Mouse (Mus musculus) heart, embryonic 11.5 days (tissue): ENCODE measurements at regions not wholly inside any gene's neighbourhood (a gene's known extent, or its start where the extent isn't known, plus 50 kb on each side); places are given as distances from the start of the nearest gene placed in this dataset.

Experiments
- ATAC-seq: fragments of 200-750 bp; cut with Nextera tagmentation; replicated peaks from 2 replicates; pipeline ENCODE4 v1.8.0; 2017; ENCODE audit warnings: moderate library complexity; ENCODE audit not compliant: insufficient number of reproducible peaks, low FRiP score, low TSS enrichment
- H3K27ac ChIP-seq: fragments of 300-500 bp; sonication (generic); 2 replicates; pipeline ENCODE4 v1.5.1; 2014; ENCODE audit warnings: mild to moderate bottlenecking, low read depth, low read length
- H3K27me3 ChIP-seq: fragments of 300-500 bp; sonication (generic); 2 replicates; pipeline ENCODE4 v1.6.1; 2014; ENCODE audit warnings: mild to moderate bottlenecking, low read length, mixed read lengths; ENCODE audit not compliant: control insufficient read depth, insufficient read depth
- H3K36me3 ChIP-seq: fragments of 300-500 bp; sonication (generic); 2 replicates; pipeline ENCODE4 v1.6.1; 2014; ENCODE audit warnings: mild to moderate bottlenecking, low read length, moderate library complexity, mixed read lengths; ENCODE audit not compliant: control insufficient read depth, insufficient read depth
- H3K4me1 ChIP-seq: fragments of 300-500 bp; sonication (generic); 2 replicates; pipeline ENCODE4 v1.6.1; 2014; ENCODE audit warnings: low read length; ENCODE audit not compliant: control insufficient read depth, insufficient read depth
- H3K4me2 ChIP-seq: fragments of 300-500 bp; sonication (generic); 2 replicates; pipeline ENCODE4 v1.6.1; 2014; ENCODE audit warnings: mild to moderate bottlenecking, moderate library complexity
- H3K4me3 ChIP-seq: fragments of 300-500 bp; sonication (generic); 2 replicates; pipeline ENCODE4 v1.5.1; 2014; ENCODE audit warnings: low read depth, low read length
- H3K9ac ChIP-seq: fragments of 300-500 bp; sonication (generic); 2 replicates; pipeline ENCODE4 v1.6.1; 2014; ENCODE audit warnings: mild to moderate bottlenecking, low read depth, low read length, moderate library complexity
- H3K9me3 ChIP-seq: fragments of 300-500 bp; sonication (generic); replicated peaks from 2 replicates; pipeline ENCODE4 v1.6.1; 2016; ENCODE audit warnings: low read length; ENCODE audit not compliant: control insufficient read depth
- WGBS: fragments of 180-500 bp; shearing (Covaris S2); extraction: QIAGEN DNeasy Blood & Tissue Kit; methylation state at CpG from one replicate; pipeline ENCODE4 v1.1.7; 2014; ENCODE audit not compliant: insufficient replicate concordance; 5-methylcytosine and 5-hydroxymethylcytosine counted together

GRCm38 (mm10) chr5:111661971-111662370 is 71.8 kb upstream of the Gm26897 start:
- no peaks in the 10 kb centered on the region for H3K4me1 ChIP-seq
- no peak overlapping the region for H3K9ac ChIP-seq
- H3K27me3 ChIP-seq: peaks cover 14% of the 10 kb centered on the region
- 86% methylated on average over 12 of the region's 12 CpGs for WGBS
- no peaks in the 10 kb centered on the region for H3K9me3 ChIP-seq
- ATAC-seq: no peak
- H3K4me3 ChIP-seq: no peak overlapping the region
- no peak overlapping the region for H3K27ac ChIP-seq
- no peak overlapping the region for H3K4me2 ChIP-seq
- H3K36me3 ChIP-seq: no peaks in the 10 kb centered on the region

DNA sequence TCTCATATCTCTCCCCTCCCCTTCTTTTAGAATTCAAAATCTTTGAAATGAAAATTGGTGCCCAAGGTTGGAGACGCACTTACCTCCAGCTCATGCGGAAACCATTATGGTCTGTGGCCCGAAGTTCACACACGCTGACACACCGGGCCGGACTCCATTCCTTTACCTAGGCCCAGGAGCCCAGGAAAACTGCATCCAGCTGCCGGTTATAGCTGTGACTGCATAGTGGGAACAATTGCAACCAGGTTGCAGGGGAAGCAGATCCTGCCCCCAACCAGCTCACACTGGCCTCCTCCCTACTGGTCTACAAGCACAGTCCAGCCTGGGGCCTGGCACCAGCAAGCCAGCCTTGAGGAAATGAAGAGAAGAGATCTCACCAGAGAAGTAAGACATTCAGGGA is 69.9 kb upstream of the Gm26897 start:
- no peaks in the 10 kb centered on the region for H3K9me3 ChIP-seq
- no peaks in the 10 kb centered on the region for H3K36me3 ChIP-seq
- H3K9ac ChIP-seq: no peak overlapping the region
- ATAC-seq: no peak
- H3K27ac ChIP-seq: no peak overlapping the region
- H3K27me3 ChIP-seq: peaks cover 14% of the 10 kb centered on the region
- no peak overlapping the region for H3K4me2 ChIP-seq
- WGBS: 83% methylated on average over 7 of the region's 7 CpGs
- no peaks in the 10 kb centered on the region for H3K4me1 ChIP-seq
- H3K4me3 ChIP-seq: no peak overlapping the region

GRCm38 (mm10) chr5:111665406-111665805 is 68.3 kb upstream of the Gm26897 start:
- Histone ChIP-seq H3K4me1 (no peaks in the 10 kb centered on the region), H3K4me2 (no peak overlapping the region), H3K36me3 (no peaks in the 10 kb centered on the region), H3K4me3 (no peak overlapping the region), H3K27me3 (peaks cover 14% of the 10 kb centered on the region), H3K27ac (no peak overlapping the region), H3K9ac (no peak overlapping the region), H3K9me3 (no peaks in the 10 kb centered on the region)
- WGBS: 70% methylated on average over 19 of the region's 19 CpGs
- no peak for ATAC-seq

- H3K4me1 ChIP-seq: no peaks in the 10 kb centered on the region
- H3K27ac ChIP-seq: no peak overlapping the region
- no peak overlapping the region for H3K4me3 ChIP-seq
- no peak overlapping the region for H3K9ac ChIP-seq
- H3K4me2 ChIP-seq: no peak overlapping the region
- H3K36me3 ChIP-seq: no peaks in the 10 kb centered on the region
- ATAC-seq: no peak
- WGBS: 58% methylated on average over 8 of the region's 8 CpGs
- H3K9me3 ChIP-seq: no peaks in the 10 kb centered on the region
- peaks cover 14% of the 10 kb centered on the region for H3K27me3 ChIP-seq
Observed at GRCm38 (mm10) chr5:111666007-111666406, 67.7 kb upstream of the Gm26897 start.

GRCm38 (mm10) chr5:111667901-111668300 is 65.8 kb upstream of the Gm26897 start:
- no peak for ATAC-seq
- 0 out of 2 replicates have a peak, but pooled peaks cover 4% of the 10 kb centered on the region for H3K4me1 ChIP-seq
- 65% methylated on average over 3 of the region's 3 CpGs for WGBS
- H3K4me2 ChIP-seq: no peak overlapping the region
- H3K9ac ChIP-seq: no peak overlapping the region
- no peaks in the 10 kb centered on the region for H3K36me3 ChIP-seq
- peaks cover 12% of the 10 kb centered on the region for H3K27me3 ChIP-seq
- no peak overlapping the region for H3K4me3 ChIP-seq
- H3K9me3 ChIP-seq: no peaks in the 10 kb centered on the region
- H3K27ac ChIP-seq: no peak overlapping the region

DNA sequence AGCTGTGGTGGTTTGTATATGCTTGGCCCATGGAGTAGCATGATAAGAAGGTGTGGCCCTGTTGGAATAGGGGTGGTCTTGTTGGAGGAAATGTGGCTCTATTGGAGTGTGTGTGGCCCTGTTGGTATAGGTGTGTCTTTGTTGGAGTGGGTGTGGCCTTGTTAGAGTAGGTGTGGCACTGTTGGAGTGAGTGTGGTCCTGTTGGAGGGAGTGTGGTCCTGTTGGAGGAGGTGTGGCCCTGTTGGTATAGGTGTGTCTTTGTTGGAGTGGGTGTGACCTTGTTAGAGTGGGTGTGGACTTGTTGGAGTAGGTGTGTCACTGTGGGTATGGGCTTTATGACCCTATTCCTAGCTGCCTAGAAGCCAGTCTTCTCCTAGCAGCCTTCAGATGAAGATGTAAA is 64.6 kb upstream of the Gm26897 start:
- Histone ChIP-seq H3K27ac (no peak overlapping the region), H3K4me2 (no peak overlapping the region), H3K4me3 (no peak overlapping the region), H3K4me1 (0 out of 2 replicates have a peak, but pooled peaks cover 4% of the 10 kb centered on the region), H3K36me3 (no peaks in the 10 kb centered on the region), H3K27me3 (peaks cover 8% of the 10 kb centered on the region), H3K9ac (no peak overlapping the region), H3K9me3 (no peaks in the 10 kb centered on the region)
- no peak for ATAC-seq

DNA sequence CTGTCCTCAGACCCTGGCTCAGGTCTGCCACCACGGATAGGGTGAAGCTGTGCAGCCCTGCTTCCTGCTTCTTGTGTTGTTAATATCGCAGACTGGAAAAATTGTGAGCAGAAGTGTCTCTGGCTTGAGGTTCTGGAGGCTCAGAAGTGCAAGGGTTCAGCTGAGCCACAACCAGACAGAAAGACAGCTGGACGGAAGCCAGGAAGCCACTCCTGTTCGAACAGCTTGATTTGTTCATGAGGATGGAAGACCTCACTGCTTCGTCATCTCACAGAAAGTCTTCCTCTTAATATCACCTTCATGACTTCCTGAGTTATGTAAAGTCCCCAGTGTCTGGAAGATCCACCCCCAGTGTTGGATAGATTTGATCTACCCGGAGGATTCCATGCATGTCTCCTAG is 62.0 kb upstream of the Gm26897 start:
- Histone ChIP-seq H3K27me3 (no peaks in the 10 kb centered on the region), H3K4me3 (no peak overlapping the region), H3K4me1 (peaks cover 10% of the 10 kb centered on the region), H3K9ac (no peak overlapping the region), H3K4me2 (no peak overlapping the region), H3K27ac (no peak overlapping the region), H3K36me3 (no peaks in the 10 kb centered on the region), H3K9me3 (no peaks in the 10 kb centered on the region)
- no peak for ATAC-seq
- 52% methylated on average over 6 of the region's 6 CpGs for WGBS

- H3K4me3 ChIP-seq: no peak overlapping the region
- H3K9ac ChIP-seq: no peak overlapping the region
- H3K36me3 ChIP-seq: no peaks in the 10 kb centered on the region
- peaks cover 10% of the 10 kb centered on the region for H3K4me1 ChIP-seq
- ATAC-seq: 0 out of 2 replicates have a peak, but pooled peaks have one; percentile 13
- WGBS: 47% methylated on average over 6 of the region's 6 CpGs
- no peaks in the 10 kb centered on the region for H3K9me3 ChIP-seq
- H3K27me3 ChIP-seq: peaks cover 7% of the 10 kb centered on the region
- H3K27ac ChIP-seq: peak overlapping the region; percentile 66; the same call in 1 of the 2 replicates
- H3K4me2 ChIP-seq: no peak overlapping the region
Observed at GRCm38 (mm10) chr5:111674976-111675672, 58.6 kb upstream of the Gm26897 start.

- Histone ChIP-seq H3K4me1 (peaks cover 10% of the 10 kb centered on the region), H3K4me3 (no peak overlapping the region), H3K4me2 (no peak overlapping the region), H3K27me3 (peaks cover 8% of the 10 kb centered on the region), H3K9ac (no peak overlapping the region), H3K36me3 (no peaks in the 10 kb centered on the region), H3K9me3 (no peaks in the 10 kb centered on the region), H3K27ac (peak overlapping the region; percentile 66)
- 7% methylated on average over 8 of the region's 8 CpGs for WGBS
- ATAC-seq: peak; percentile 56
Observed at GRCm38 (mm10) chr5:111675673-111676261, 58.0 kb upstream of the Gm26897 start.
